Mouse (Mus musculus): ENCODE measurements at regions not wholly inside any gene's neighbourhood (a gene's known extent, or its start where the extent isn't known, plus 50 kb on each side); places are given as distances from the start of the nearest gene placed in this dataset.
"Not testable (repeated sequence)": the region's sequence is repeated elsewhere in the genome, so short reads cannot be mapped to it uniquely, and the experiment has no call there.

GRCm38 (mm10) chr10:118618251-118618650 lies 177.4 kb downstream of the Ifng start:
- TF ChIP-seq GATA2 (IDR thresholded peaks at IDR 0.05; ENCODE audit: borderline replicate concordance, low read depth, low read length); GATA1 (IDR thresholded peaks at IDR 0.05; ENCODE audit: borderline replicate concordance, low read length): not testable (repeated sequence)

All from G1E (cell line).